Mouse (Mus musculus) forebrain, embryonic 13.5 days (tissue): ENCODE measurements around the gene Hivep3. TPM values are rescaled to one million over a fixed set of nuclear protein-coding genes. Genes with fewer than 3 reads are reported as not detected.
A peak's percentile ranks its signal among the peaks of the same experiment; 100 is the strongest.

Experiments
- ATAC-seq: fragments of 200-750 bp; cut with Nextera tagmentation; 2 replicates; pipeline ENCODE4 v1.8.0; 2017
- H3K27ac ChIP-seq: fragments of 300-500 bp; sonication (generic); 2 replicates; pipeline ENCODE4 v1.5.1; 2015; ENCODE audit warnings: inconsistent platforms, mild to moderate bottlenecking, moderate library complexity
- H3K27me3 ChIP-seq: fragments of 300-500 bp; sonication (generic); 2 replicates; pipeline ENCODE4 v1.6.1; 2015; ENCODE audit warnings: mild to moderate bottlenecking, inconsistent platforms
- H3K36me3 ChIP-seq: fragments of 300-500 bp; sonication (generic); 2 replicates; pipeline ENCODE4 v1.6.1; 2015; ENCODE audit warnings: mild to moderate bottlenecking, inconsistent platforms; ENCODE audit not compliant: poor library complexity, severe bottlenecking
- H3K4me1 ChIP-seq: fragments of 300-500 bp; sonication (generic); 2 replicates; pipeline ENCODE4 v1.6.1; 2015; ENCODE audit warnings: inconsistent platforms
- H3K4me2 ChIP-seq: fragments of 300-500 bp; sonication (generic); 2 replicates; pipeline ENCODE4 v1.6.1; 2015; ENCODE audit warnings: inconsistent platforms, mild to moderate bottlenecking, moderate library complexity
- H3K4me3 ChIP-seq: fragments of 300-500 bp; sonication (generic); 2 replicates; pipeline ENCODE4 v1.5.1; 2015; ENCODE audit warnings: mild to moderate bottlenecking, inconsistent platforms
- H3K9ac ChIP-seq: fragments of 300-500 bp; sonication (generic); 2 replicates; pipeline ENCODE4 v1.6.1; 2015; ENCODE audit warnings: mild to moderate bottlenecking, inconsistent platforms
- H3K9me3 ChIP-seq: fragments of 300-500 bp; sonication (generic); replicated peaks from 2 replicates; pipeline ENCODE4 v1.6.1; 2016; ENCODE audit warnings: inconsistent platforms
- WGBS: fragments of 180-500 bp; shearing (Covaris S2); methylation state at CpG from one replicate; pipeline ENCODE4 v1.1.7; 2015; 5-methylcytosine and 5-hydroxymethylcytosine counted together
- polyA plus RNA-seq: library from polyadenylated mRNA; unstranded; fragments of >200 nt; fragmentation: Nextera tagmentation; extraction: Ambion mirVana; gene quantifications from 2 replicates; pipeline ENCODE4 v1.2.1, GENCODE M21; 2015

Hivep3 gene
- polyA plus RNA-seq, 1 experiment from 2014 or later = 10.5 TPM

DNA sequence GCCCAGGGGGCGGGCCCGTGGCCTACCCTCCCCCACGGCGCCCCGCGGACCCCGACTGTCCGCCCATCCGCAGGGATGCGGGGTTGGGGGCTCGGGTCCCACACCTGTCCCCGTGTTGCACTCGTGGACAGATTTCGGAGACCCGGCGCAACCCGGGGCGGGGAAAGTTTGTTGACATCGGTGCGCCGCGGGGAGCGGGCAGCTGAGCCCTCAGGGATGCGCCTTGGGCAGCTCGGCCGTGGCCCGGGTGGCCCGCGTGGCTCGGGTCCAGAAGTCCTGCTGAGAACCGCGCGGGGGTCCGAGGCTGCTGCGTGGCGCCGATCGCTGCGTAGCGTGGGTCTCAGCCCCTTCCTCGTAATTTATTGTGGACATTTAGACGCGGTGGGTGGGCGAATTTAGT lies 358 bp downstream of the Hivep3 start:
- Histone ChIP-seq H3K9ac (peak overlapping the region; percentile 70), H3K27ac (no peak overlapping the region), H3K9me3 (no peaks in the 10 kb centered on the region), H3K36me3 (no peaks in the 10 kb centered on the region), H3K4me1 (peaks cover 10% of the 10 kb centered on the region), H3K4me3 (peak overlapping the region; percentile 76), H3K27me3 (peaks cover 34% of the 10 kb centered on the region), H3K4me2 (peak overlapping the region; percentile 99)
- WGBS = under 1% methylated on average over 43 of the region's 44 CpGs
- no peak for ATAC-seq

DNA sequence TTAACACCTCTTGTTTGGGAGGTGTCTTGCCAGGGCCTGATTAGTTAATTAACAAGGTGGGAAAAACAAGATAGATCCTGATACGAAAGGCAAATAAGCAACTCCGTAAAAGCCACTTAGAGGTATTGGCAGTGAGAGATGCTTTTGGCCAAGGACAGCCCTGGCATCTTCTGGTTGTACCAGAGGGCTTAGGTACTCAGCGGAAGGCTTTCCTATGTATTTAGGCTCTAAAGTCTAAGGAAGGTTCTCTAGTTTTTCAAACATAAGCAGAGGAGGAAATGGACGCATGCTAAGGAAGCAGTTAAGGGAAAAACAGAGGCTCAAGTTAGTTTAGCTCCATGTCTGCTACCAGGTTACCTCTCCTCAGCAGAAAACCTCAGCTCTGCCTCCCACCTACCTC lies 768 bp downstream of the Hivep3 start:
- H3K36me3 ChIP-seq = no peaks in the 10 kb centered on the region
- H3K9me3 ChIP-seq = no peaks in the 10 kb centered on the region
- H3K4me2 ChIP-seq = peak overlapping the region; percentile 99
- peak overlapping the region; percentile 76 for H3K4me3 ChIP-seq
- H3K27me3 ChIP-seq = peaks cover 34% of the 10 kb centered on the region
- WGBS = 22% methylated on average over 4 of the region's 4 CpGs
- no peak overlapping the region for H3K27ac ChIP-seq
- H3K9ac ChIP-seq = peak overlapping the region; percentile 70
- peaks cover 10% of the 10 kb centered on the region for H3K4me1 ChIP-seq
- no peak for ATAC-seq

DNA sequence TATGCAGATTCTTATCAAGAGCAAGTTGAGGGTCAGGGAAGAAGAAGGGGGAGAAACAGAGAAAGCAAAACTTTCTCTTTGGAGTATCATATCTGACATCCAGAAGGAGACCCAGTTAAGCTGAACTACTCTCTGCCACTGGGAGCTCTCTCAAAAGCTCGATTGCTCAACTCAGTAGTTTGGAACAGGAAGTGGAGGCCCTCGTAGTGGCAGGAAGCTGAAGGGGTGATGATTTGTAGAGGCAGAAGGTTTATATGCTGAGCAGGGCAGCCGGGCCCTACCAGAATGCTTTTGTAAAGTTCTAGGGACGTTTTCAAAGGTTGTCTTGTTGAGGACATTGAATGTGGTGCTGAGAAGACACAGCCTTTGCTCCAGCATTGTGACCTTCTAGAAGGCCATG lies 5.1 kb downstream of the Hivep3 start:
- H3K36me3 ChIP-seq = no peaks in the 10 kb centered on the region
- WGBS = 71% methylated on average over 4 of the region's 4 CpGs
- H3K27ac ChIP-seq = no peak overlapping the region
- H3K9me3 ChIP-seq = no peaks in the 10 kb centered on the region
- ATAC-seq = no peak
- peaks cover 10% of the 10 kb centered on the region for H3K4me1 ChIP-seq
- no peak overlapping the region for H3K4me2 ChIP-seq
- peaks cover 27% of the 10 kb centered on the region for H3K27me3 ChIP-seq
- no peak overlapping the region for H3K9ac ChIP-seq
- no peak overlapping the region for H3K4me3 ChIP-seq

DNA sequence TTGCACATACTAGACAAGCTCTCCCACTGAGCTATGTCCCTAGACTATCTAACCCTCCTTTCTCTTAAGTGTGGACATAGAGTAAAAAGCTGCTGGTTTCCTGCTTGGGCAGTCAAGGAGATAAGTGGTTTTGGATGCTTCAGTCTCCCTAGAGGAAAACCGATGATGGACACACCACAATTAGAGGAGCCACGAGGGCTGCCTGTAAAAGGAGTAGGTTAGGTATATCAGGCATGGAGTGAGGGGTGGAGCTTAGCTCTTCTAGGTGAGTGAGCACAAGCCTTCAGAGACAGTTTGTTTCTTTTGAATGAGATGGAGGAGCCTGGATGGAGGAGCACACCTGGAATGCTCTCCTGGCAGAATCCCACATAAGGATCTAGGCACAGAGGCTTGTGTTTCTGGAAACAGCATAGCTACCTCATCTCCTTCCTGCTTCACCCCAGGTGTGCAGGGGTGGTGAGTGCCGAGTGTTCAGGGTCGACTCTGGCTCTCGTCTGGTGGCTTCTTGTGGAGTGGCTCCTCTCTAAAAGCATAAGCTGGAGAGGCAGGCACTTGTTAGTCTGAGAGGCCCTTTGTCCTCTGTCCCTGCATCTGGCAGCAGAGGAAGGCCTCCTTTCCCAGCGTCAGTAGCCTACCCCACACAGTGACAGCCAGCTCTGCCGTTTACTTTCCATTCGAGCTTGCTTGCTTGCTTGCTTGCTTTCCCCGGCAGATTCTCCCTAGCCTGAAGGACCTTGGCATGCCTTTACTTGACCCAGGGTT lies 5.9 kb downstream of the Hivep3 start:
- Histone ChIP-seq H3K4me2 (no peak overlapping the region), H3K27me3 (peaks cover 21% of the 10 kb centered on the region), H3K36me3 (no peaks in the 10 kb centered on the region), H3K27ac (no peak overlapping the region), H3K9ac (no peak overlapping the region), H3K4me1 (peaks cover 3% of the 10 kb centered on the region), H3K9me3 (no peaks in the 10 kb centered on the region), H3K4me3 (no peak overlapping the region)
- 48% methylated on average over 9 of the region's 9 CpGs for WGBS
- ATAC-seq = no peak

DNA sequence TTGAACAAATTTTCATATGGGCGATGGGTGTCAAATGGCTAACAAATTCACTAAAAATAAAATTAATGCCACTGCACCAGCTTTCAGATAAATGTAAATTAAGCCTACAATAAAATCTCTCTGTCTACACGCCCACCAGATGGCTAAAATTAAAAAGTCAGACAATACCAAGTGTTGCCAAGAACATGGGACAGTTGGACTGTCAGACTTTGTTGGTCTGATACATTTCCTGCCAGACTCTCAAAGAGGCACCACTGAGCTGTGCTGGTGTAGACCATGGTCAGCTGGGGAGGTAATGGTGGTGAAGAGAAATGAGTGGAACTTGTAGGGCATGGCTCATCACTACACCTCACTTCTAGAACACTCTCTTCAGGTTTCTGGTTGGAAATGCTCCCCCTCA lies 14.8 kb downstream of the Hivep3 start:
- H3K36me3 ChIP-seq = no peaks in the 10 kb centered on the region
- no peak for ATAC-seq
- 0 out of 2 replicates have a peak, but pooled peaks cover 8% of the 10 kb centered on the region for H3K4me1 ChIP-seq
- H3K27ac ChIP-seq = no peak overlapping the region
- 87% methylated on average over 2 of the region's 2 CpGs for WGBS
- no peak overlapping the region for H3K4me2 ChIP-seq
- H3K9ac ChIP-seq = no peak overlapping the region
- no peaks in the 10 kb centered on the region for H3K9me3 ChIP-seq
- no peak overlapping the region for H3K4me3 ChIP-seq
- H3K27me3 ChIP-seq = no peaks in the 10 kb centered on the region

DNA sequence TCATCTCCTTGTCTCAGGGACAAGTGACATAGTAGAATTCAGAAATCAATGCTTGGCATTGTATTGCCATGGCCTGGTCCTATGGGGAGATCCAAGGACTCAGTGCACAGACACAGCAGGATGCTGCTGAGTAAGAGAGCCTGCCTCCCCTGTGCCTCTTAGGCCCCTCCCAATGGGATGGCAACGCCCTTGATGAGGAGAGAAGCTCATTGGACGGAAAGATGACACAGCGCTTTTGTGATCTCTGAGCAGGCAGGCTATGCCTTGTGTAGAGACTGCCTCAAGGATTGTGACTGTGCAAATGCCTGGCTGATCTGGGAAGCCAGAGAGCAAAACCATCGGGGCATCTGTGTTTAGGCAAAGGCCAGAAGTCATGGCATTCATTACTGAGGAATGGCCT lies 16.6 kb downstream of the Hivep3 start:
- H3K9me3 ChIP-seq = no peaks in the 10 kb centered on the region

DNA sequence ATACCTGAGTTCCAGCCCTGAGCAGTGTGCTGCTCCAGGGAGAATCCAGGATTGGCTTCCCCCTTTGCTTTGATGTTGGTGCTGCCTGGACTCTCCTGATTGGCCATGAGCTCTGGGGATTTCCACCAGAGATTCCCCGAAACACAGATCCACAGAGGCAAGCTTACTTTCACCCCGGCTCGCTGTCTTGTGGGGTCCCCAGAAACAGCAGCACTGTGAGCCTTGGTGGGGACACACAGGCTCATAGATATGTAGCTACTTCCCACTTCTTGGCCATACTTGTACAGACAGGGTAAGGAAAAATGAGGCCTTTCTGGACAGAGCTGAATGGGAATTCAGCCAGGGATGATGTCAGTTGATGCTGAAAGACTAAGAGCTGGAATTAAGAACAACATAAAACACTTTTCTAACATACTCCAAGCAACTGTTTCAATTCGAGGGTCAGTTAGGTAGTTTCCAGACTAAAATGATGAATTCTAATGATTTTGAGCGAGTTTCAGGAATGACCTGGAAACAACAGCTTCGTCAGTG lies 17.2 kb downstream of the Hivep3 start:
- Histone ChIP-seq H3K4me2 (no peak overlapping the region), H3K9me3 (no peaks in the 10 kb centered on the region), H3K27me3 (no peaks in the 10 kb centered on the region), H3K27ac (no peak overlapping the region), H3K4me1 (0 out of 2 replicates have a peak, but pooled peaks cover 8% of the 10 kb centered on the region), H3K36me3 (no peaks in the 10 kb centered on the region), H3K4me3 (no peak overlapping the region), H3K9ac (no peak overlapping the region)
- 87% methylated on average over 6 of the region's 6 CpGs for WGBS
- ATAC-seq = no peak

More for the DNA sequence above, 16.6 kb downstream of the Hivep3 start:
- Histone ChIP-seq H3K4me3 (no peak overlapping the region), H3K27me3 (no peaks in the 10 kb centered on the region), H3K4me2 (no peak overlapping the region), H3K9ac (no peak overlapping the region), H3K27ac (no peak overlapping the region), H3K4me1 (0 out of 2 replicates have a peak, but pooled peaks cover 8% of the 10 kb centered on the region), H3K36me3 (no peaks in the 10 kb centered on the region)
- ATAC-seq = no peak
- 35% methylated on average over 4 of the region's 4 CpGs for WGBS

DNA sequence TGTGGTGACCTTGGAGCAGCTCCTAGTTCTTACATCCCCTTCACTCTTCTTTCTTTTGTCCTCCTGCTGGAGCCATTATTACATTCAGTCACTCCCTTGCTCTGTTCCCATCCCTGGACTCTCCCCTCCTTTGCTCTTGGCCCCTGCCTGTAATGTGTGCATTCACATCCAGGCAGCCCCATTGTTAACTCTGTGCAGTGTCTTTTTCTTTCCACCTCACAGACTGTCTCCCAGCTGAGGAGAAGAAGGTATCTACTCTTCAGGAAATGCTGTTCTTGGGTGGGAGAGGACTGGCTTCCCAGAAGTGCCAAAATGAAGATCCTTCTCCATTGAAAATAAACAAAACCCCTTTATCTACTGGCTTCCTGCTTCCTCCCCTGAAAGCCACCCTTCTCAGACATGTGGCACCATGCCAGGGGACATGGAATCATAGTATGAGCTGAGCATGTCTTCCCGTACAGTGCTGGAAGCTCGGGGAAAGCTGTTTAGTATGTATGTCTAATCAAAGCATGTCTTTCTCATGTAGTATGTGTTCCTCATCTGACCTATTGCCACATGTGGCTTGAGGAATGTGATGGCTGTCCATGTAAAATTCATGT lies 17.9 kb downstream of the Hivep3 start:
- Histone ChIP-seq H3K4me2 (no peak overlapping the region), H3K36me3 (no peaks in the 10 kb centered on the region), H3K4me3 (no peak overlapping the region), H3K9ac (no peak overlapping the region), H3K27me3 (no peaks in the 10 kb centered on the region), H3K4me1 (0 out of 2 replicates have a peak, but pooled peaks cover 8% of the 10 kb centered on the region), H3K27ac (no peak overlapping the region), H3K9me3 (no peaks in the 10 kb centered on the region)
- no peak for ATAC-seq
- 80% methylated on average over 2 of the region's 2 CpGs for WGBS

DNA sequence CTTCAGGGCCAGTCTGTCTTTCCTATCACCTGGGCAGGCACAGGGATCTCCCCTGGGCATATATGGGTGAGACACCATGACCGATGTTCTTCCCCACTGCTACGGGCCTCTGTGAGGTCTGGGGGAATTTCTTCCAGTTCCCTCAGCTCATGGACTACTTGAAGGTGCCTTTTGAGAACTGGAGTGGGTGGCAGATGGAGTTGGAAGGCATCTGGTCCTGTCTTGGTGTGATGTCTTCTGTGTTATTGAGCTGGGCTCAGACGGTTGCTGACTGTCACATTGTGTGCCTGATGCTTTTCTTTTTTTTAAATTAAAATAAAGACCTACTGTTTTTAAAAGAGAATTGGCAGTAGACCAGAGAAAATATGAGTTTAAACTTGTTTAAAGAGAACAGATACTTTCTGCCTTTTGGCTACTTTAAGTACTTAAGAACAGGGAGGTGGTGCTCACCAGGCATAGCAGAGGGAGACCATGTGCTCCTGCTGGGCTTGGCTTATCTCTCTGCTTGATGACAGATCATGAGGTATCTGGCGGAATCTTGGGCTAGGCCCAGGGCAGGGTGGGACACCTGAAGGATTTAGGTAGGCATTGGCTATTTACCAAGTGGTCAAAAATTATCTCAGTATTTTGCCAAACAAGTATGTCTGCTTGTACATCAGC lies 26.1 kb downstream of the Hivep3 start:
- Histone ChIP-seq H3K9ac (no peak overlapping the region), H3K4me2 (no peak overlapping the region)

DNA sequence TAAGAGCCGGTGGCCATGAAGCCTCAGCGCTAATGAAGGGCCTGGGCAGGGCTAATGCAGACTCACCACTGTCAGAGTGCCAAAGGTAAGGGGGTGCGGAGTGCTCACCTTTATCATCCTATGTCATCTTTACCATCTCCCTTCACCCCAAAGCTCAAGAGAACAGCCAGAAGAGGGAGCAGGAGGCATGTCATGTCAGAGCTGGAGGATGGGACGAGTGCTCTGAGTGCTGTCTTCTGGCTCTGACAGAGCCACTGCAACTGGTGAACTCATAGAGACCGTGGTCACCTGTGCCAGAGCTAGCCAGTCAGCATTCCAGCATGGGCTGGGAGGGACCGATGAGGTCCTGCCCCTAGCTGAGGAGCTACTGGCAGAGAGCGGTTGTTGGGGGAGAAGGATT lies 27.2 kb downstream of the Hivep3 start:
- Histone ChIP-seq H3K27me3 (no peaks in the 10 kb centered on the region), H3K9me3 (no peaks in the 10 kb centered on the region), H3K4me2 (no peak overlapping the region), H3K4me1 (no peaks in the 10 kb centered on the region), H3K4me3 (no peak overlapping the region), H3K36me3 (no peaks in the 10 kb centered on the region), H3K27ac (no peak overlapping the region), H3K9ac (no peak overlapping the region)
- no peak for ATAC-seq
- 85% methylated on average over 7 of the region's 7 CpGs for WGBS

More for the DNA sequence above, 26.1 kb downstream of the Hivep3 start:
- no peaks in the 10 kb centered on the region for H3K36me3 ChIP-seq
- no peak overlapping the region for H3K27ac ChIP-seq
- no peaks in the 10 kb centered on the region for H3K4me1 ChIP-seq
- no peak overlapping the region for H3K4me3 ChIP-seq
- H3K9me3 ChIP-seq = no peaks in the 10 kb centered on the region
- no peak for ATAC-seq
- no peaks in the 10 kb centered on the region for H3K27me3 ChIP-seq
- WGBS = 84% methylated on average over 4 of the region's 4 CpGs

DNA sequence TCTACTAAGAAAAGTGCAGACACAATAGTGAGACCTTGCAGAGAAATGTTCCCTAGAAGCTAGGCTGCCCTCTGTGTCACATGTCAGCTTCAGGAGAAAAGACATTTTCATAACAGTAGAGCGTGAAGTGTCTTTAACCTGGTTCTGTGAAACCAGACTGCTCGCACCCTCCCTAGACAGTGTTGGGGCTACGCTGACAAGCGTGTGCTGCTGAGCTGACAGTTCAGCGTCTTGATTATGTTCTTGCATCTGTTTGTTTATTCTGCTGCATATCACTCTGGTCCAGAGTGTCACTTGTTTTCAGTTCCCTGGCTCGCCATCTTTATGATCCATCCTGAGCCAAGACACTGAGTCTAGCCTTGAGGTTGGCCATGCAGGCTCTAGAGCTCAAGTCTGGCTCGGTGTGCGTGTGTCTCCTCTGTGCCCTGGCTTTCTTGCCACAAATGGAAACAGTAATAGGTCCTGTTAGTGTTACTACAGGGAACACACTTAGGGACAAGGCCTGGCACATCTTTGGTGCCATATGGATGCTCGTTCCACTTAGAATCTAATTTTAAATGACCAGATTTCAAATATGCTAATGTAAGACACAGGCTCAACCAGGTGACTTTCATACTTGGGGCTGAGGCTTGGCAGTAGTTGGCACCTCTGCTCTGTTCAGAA lies 28.0 kb downstream of the Hivep3 start:
- peak overlapping the region; percentile 25; the same call in 1 of the 2 replicates for H3K27ac ChIP-seq
- H3K4me3 ChIP-seq = no peak overlapping the region
- H3K4me2 ChIP-seq = no peak overlapping the region
- no peaks in the 10 kb centered on the region for H3K4me1 ChIP-seq
- H3K36me3 ChIP-seq = no peaks in the 10 kb centered on the region
- H3K9me3 ChIP-seq = no peaks in the 10 kb centered on the region
- ATAC-seq = peak; percentile 82; the same call in 1 of the 2 replicates
- H3K9ac ChIP-seq = no peak overlapping the region
- WGBS = 77% methylated on average over 9 of the region's 9 CpGs
- H3K27me3 ChIP-seq = no peaks in the 10 kb centered on the region

DNA sequence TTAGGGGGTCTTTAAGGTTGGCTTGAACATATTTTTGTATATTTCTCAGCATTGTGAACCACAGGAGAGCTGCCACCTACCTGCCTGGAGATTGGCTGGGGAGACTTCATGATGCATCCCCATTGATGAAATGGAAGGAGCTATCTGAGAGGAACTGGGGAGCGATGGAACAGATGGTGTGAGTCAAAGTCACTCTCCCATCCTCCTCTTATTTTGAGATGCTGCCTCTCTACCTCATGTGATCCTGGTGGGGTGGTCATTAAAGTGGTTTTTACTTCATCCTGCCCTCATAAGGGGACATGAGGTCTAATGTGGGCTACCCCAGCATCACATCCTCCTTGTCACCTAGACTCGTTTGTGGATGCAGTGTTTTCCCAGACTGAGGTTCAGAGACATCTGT lies 28.6 kb downstream of the Hivep3 start:
- Histone ChIP-seq H3K9ac (no peak overlapping the region), H3K36me3 (no peaks in the 10 kb centered on the region), H3K4me1 (no peaks in the 10 kb centered on the region), H3K4me2 (no peak overlapping the region), H3K9me3 (no peaks in the 10 kb centered on the region), H3K27me3 (no peaks in the 10 kb centered on the region), H3K4me3 (no peak overlapping the region), H3K27ac (no peak overlapping the region)
- WGBS = 78% methylated on average over 2 of the region's 2 CpGs
- ATAC-seq = no peak
